Mouse (Mus musculus) hindbrain, embryonic 14.5 days (tissue): ENCODE results near the gene Rsph6a. TPM values are rescaled to one million over a fixed set of nuclear protein-coding genes. Genes with fewer than 3 reads are reported as not detected.

Experiments
- ATAC-seq: fragments of 200-750 bp; cut with Nextera tagmentation; 2 replicates; pipeline ENCODE4 v1.8.0; 2017; ENCODE audit warnings: moderate number of reproducible peaks, mild to moderate bottlenecking, moderate TSS enrichment, moderate library complexity; ENCODE audit not compliant: low FRiP score
- DNase-seq: peaks from one replicate; pipeline ENCODE4 v3.0.0-alpha.2; 2015; ENCODE audit warnings: low spot score
- H3K27ac ChIP-seq: fragments of 300-500 bp; sonication (generic); 2 replicates; pipeline ENCODE4 v1.5.1; 2014; ENCODE audit warnings: mild to moderate bottlenecking, moderate library complexity
- H3K27me3 ChIP-seq: fragments of 300-500 bp; sonication (generic); 2 replicates; pipeline ENCODE4 v1.6.1; 2014; ENCODE audit warnings: mild to moderate bottlenecking, low read length, mixed read lengths; ENCODE audit not compliant: control insufficient read depth, insufficient read depth
- H3K36me3 ChIP-seq: fragments of 300-500 bp; sonication (generic); replicated peaks from 2 replicates; pipeline ENCODE4 v1.6.1; 2014; ENCODE audit not compliant: control insufficient read depth, insufficient read depth
- H3K4me1 ChIP-seq: fragments of 300-500 bp; sonication (generic); replicated peaks from 2 replicates; pipeline ENCODE4 v1.6.1; 2014; ENCODE audit warnings: antibody characterized with exemption, low read length, mixed read lengths; ENCODE audit not compliant: control insufficient read depth, insufficient read depth
- H3K4me2 ChIP-seq: fragments of 300-500 bp; sonication (generic); replicated peaks from 2 replicates; pipeline ENCODE4 v1.6.1; 2014; ENCODE audit warnings: mild to moderate bottlenecking, moderate library complexity
- H3K4me3 ChIP-seq: fragments of 300-500 bp; sonication (generic); replicated peaks from 2 replicates; pipeline ENCODE4 v1.5.1; 2014; ENCODE audit warnings: mild to moderate bottlenecking, low read length
- H3K9ac ChIP-seq: fragments of 300-500 bp; sonication (generic); 2 replicates; pipeline ENCODE4 v1.6.1; 2014
- H3K9me3 ChIP-seq: fragments of 300-500 bp; sonication (generic); 2 replicates; pipeline ENCODE4 v1.6.1; 2016; ENCODE audit warnings: low read length; ENCODE audit not compliant: control insufficient read depth
- WGBS: fragments of 180-500 bp; shearing (Covaris S2); extraction: QIAGEN DNeasy Blood & Tissue Kit; methylation state at CpG from one replicate; pipeline ENCODE4 v1.1.7; 2014; 5-methylcytosine and 5-hydroxymethylcytosine counted together
- polyA plus RNA-seq: library from polyadenylated mRNA; unstranded; fragments of >200 nt; fragmentation: Nextera tagmentation; extraction: Ambion mirVana; gene quantifications from 2 replicates; pipeline ENCODE4 v1.2.1, GENCODE M21; 2014

The Rsph6a gene
- polyA plus RNA-seq, 1 experiment from 2014 or later, result 0.43 TPM

DNA sequence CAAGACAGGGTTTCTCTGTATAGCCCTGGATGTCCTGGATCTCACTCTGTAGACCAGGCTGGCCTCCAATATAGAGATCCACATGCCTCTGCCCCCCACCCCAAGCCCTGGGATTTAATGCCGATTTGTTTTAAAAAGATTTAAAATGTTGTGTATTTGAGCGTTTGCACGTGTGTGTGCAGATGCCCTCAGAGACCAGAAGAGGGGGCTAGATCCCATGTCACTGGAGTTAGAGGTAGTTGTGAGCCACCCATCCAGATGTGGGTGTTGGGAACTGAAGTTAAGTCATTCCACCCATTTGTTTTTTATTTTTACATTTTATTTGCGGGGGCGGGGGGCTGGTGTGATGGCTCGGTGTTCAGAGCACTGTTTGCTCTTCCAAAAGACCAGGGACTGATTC, 20.0 kb downstream of the Rsph6a start:
- Histone ChIP-seq H3K4me1 (peaks cover 22% of the 10 kb centered on the region), H3K4me3 (no peak overlapping the region), H3K9me3 (no peaks in the 10 kb centered on the region), H3K36me3 (peaks cover 16% of the 10 kb centered on the region), H3K4me2 (no peak overlapping the region), H3K27ac (no peak overlapping the region), H3K9ac (no peak overlapping the region), H3K27me3 (no peaks in the 10 kb centered on the region)
- 96% methylated on average over 6 of the region's 6 CpGs for WGBS
- DNase-seq (no peak), ATAC-seq (no peak)

DNA sequence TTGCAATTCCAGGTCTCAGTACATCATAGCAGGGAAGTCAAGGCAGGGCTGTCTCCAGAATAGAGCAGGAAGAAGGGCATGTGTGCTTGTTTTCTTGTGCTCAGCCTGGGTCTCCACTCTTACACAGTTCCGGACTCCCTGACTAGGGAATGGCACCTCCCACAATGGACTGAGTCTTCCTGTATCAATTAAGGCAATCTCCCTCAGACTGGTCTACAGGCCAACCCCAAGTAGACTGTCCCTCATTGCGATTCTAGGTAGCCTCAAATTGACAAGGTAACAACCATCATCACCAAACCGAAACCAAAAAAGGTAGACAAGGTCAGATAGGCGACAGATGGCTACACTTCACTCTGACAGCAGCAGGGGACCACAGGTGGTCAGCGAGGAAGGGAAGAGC, 20.7 kb downstream of the Rsph6a start:
- Histone ChIP-seq H3K4me1 (peaks cover 22% of the 10 kb centered on the region), H3K9ac (peak overlapping the region; percentile 46), H3K4me3 (peak overlapping the region; percentile 94), H3K27ac (peak overlapping the region; percentile 64), H3K27me3 (no peaks in the 10 kb centered on the region), H3K4me2 (peak overlapping the region; percentile 98), H3K36me3 (peaks cover 24% of the 10 kb centered on the region), H3K9me3 (no peaks in the 10 kb centered on the region)
- DNase-seq (no peak), ATAC-seq (no peak)
- WGBS, result 61% methylated on average over 5 of the region's 5 CpGs

DNA sequence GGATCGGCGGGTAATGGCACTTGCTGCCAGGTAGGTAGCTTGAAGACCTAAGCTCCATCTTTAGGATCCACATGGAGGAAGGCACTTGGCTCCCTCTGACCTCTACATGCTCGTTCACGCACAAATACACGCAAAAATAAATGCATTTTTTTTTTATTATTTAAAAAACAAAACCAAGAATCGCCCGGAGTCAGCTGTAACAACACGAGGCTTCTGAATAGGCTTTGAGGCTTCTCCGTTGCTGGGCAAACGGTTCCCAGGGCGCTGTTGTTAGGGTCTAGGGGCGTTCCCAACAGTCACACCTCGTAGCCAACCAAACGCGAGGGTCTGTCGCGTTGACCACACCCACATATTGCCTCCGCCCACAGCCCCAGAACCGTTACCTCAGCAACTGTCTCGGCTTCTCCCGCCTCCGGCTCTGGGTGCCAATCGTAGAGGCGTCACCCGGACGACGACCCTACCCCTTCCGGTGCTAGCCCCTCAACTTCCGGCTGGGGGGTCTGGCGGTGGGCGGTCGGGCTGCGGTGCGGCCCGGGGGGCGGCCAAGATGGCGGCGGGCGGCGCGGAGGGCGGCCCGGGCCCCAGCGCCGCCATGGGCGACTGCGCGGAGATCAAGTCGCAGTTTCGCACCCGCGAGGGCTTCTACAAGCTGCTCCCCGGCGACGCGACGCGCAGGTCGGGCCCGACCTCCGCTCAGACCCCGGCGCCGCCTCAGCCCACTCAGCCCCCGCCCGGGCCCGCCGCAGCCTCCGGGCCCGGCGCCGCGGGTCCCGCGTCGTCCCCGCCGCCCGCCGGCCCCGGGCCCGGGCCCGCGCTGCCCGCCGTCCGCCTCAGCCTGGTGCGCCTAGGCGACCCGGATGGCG, 21.5 kb downstream of the Rsph6a start, which contains the start of gene Dmwd:
Gene Dmwd, plus strand, starts transcription at position 505 of the 863 bp plus-strand sequence.
- Histone ChIP-seq H3K9ac (peak within 1 kb of the TSS; percentile 99), H3K4me2 (peak within 1 kb of the TSS; percentile 98), H3K4me1 (peaks cover 22% of the 10 kb centered on the region), H3K36me3 (peaks cover 31% of the 10 kb centered on the region), H3K9me3 (no peaks in the 10 kb centered on the region), H3K27ac (peak within 1 kb of the TSS; percentile 80), H3K4me3 (peak within 1 kb of the TSS; percentile 94), H3K27me3 (no peaks in the 10 kb centered on the region)
- DNase-seq (peak; percentile 98), ATAC-seq (peak; percentile 98)
- WGBS, result 1% methylated on average over 58 of the region's 91 CpGs

DNA sequence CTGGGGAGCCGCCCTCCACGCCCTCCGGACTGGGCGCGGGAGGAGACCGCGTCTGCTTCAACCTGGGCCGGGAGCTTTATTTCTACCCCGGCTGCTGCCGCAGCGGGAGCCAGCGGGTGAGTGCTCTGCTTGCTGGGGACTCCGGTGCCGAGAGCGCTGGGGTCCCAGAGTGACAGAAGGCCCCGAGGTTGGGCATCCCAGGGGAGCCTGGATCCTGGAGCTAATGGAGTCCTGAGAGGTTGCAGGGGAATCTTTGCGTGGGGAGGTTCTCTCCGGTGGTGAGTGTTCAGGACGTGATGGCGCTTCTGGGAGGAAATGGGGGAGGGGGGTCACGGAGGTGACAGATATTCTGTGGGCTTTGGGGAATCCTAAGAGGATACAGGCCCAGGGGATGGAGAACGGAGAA, 22.1 kb downstream of the Rsph6a start:
- peak overlapping the region; percentile 98 for H3K4me2 ChIP-seq
- DNase-seq (no peak), ATAC-seq (no peak; the same call in 1 of the 2 replicates)
- no peaks in the 10 kb centered on the region for H3K9me3 ChIP-seq
- H3K36me3 ChIP-seq, result peaks cover 37% of the 10 kb centered on the region
- H3K4me1 ChIP-seq, result peaks cover 22% of the 10 kb centered on the region
- peak overlapping the region; percentile 94 for H3K4me3 ChIP-seq
- H3K27ac ChIP-seq, result peak overlapping the region; percentile 80
- WGBS, result under 1% methylated on average over 22 of the region's 22 CpGs
- H3K27me3 ChIP-seq, result no peaks in the 10 kb centered on the region
- peak overlapping the region; percentile 99 for H3K9ac ChIP-seq

DNA sequence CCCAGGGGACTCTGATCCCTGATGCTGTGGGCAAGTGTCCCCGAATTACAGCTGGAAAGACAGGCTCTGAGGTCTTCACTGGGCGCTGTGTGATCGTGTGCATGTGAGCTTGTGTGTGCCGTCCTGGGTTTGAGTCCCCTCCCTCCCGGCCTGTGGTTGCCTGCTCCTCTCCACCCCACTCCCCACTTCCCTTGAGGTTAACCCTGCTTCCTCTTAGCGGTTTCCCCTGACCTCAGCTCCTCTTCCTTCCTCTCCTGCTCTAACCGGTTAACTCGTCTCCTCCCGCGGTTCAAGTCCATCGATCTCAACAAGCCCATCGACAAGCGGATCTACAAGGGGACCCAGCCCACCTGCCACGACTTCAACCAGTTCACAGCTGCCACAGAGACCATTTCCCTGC, 23.3 kb downstream of the Rsph6a start:
- no peak for ATAC-seq
- whole genome bisulfite sequencing, result 83% methylated on average over 14 of the region's 14 CpGs
- Histone ChIP-seq H3K4me1 (peaks cover 22% of the 10 kb centered on the region), H3K9ac (peak overlapping the region; percentile 99; the same call in 1 of the 2 replicates), H3K27me3 (no peaks in the 10 kb centered on the region), H3K4me3 (peak overlapping the region; percentile 94; the same call in 1 of the 2 replicates), H3K27ac (no peak overlapping the region), H3K36me3 (peaks cover 49% of the 10 kb centered on the region), H3K9me3 (no peaks in the 10 kb centered on the region), H3K4me2 (peak overlapping the region; percentile 98)
- no peak for DNase-seq

DNA sequence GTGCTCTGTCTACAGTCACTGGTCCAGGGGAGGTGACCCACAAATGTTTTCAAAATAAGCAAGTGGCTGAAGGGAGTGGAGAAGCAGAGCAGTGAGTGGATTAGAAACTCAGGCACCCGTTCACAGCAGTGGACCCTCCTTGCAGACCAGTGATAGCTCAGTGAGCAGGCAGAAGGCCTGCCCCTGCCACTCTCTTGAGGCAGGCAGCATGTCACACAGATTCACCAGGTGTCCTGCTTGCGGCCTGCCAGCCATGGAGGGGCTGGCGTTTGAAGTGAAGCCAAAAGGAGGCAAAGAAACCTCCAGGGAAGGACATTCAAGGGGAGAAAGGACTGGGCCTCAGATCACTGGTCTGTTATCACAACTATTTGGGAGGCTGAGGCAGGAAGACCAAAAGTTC, 24.2 kb downstream of the Rsph6a start:
- no peak for ATAC-seq
- DNase-seq, result no peak
- Histone ChIP-seq H3K4me2 (no peak overlapping the region), H3K27ac (no peak overlapping the region), H3K9me3 (no peaks in the 10 kb centered on the region), H3K36me3 (peaks cover 54% of the 10 kb centered on the region), H3K27me3 (no peaks in the 10 kb centered on the region), H3K9ac (no peak overlapping the region), H3K4me3 (no peak overlapping the region), H3K4me1 (peaks cover 22% of the 10 kb centered on the region)
- WGBS, result 91% methylated on average over 3 of the region's 3 CpGs

DNA sequence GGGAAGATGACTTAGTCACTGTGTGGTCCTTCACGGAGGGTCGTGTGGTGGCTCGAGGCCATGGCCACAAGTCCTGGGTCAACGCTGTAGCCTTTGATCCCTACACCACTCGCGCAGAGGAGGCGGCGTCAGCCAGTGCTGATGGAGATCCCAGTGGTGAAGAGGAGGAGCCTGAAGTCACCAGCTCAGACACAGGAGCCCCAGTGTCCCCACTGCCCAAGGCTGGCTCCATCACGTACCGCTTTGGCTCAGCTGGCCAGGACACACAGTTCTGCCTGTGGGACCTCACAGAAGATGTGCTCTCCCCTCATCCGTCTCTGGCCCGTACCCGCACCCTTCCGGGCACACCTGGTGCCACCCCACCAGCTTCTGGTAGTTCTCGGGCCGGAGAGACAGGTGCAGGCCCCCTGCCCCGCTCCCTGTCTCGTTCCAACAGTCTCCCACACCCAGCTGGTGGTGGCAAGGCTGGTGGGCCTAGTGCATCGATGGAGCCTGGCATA, 26.0 kb downstream of the Rsph6a start:
- no peak overlapping the region for H3K27ac ChIP-seq
- H3K27me3 ChIP-seq, result no peaks in the 10 kb centered on the region; the same call in 1 of the 2 replicates
- H3K9ac ChIP-seq, result no peak overlapping the region
- H3K9me3 ChIP-seq, result no peaks in the 10 kb centered on the region
- H3K36me3 ChIP-seq, result peaks cover 58% of the 10 kb centered on the region
- H3K4me3 ChIP-seq, result no peak overlapping the region
- peaks cover 18% of the 10 kb centered on the region for H3K4me1 ChIP-seq
- ATAC-seq, result no peak
- WGBS, result 88% methylated on average over 19 of the region's 19 CpGs
- DNase-seq, result no peak
- no peak overlapping the region for H3K4me2 ChIP-seq

DNA sequence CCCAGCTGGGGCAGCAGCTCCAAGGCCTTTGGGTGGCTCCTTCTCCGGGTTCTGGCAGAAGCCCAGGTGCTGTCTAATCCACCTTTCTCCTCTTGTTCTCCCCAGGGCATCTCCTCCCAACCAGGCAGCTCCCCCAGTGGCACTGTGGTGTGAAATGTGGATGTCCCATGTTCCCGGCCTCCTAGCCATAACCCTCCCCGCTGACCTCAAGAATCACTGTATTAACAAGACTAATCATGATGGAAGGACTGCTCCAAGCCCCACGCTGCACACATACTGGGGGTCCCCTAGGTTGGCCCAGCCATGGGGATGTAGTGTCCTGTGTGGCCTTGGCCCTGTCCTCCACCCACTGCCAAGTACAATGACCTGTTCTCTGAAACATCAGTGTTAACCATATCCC, 27.7 kb downstream of the Rsph6a start:
- no peak for DNase-seq
- peaks cover 11% of the 10 kb centered on the region for H3K4me1 ChIP-seq
- no peaks in the 10 kb centered on the region; the same call in 1 of the 2 replicates for H3K27me3 ChIP-seq
- no peak overlapping the region for H3K4me3 ChIP-seq
- no peaks in the 10 kb centered on the region for H3K9me3 ChIP-seq
- H3K36me3 ChIP-seq, result peaks cover 64% of the 10 kb centered on the region
- 94% methylated on average over 4 of the region's 4 CpGs for WGBS
- no peak for ATAC-seq
- no peak overlapping the region for H3K9ac ChIP-seq
- H3K4me2 ChIP-seq, result no peak overlapping the region
- no peak overlapping the region for H3K27ac ChIP-seq

DNA sequence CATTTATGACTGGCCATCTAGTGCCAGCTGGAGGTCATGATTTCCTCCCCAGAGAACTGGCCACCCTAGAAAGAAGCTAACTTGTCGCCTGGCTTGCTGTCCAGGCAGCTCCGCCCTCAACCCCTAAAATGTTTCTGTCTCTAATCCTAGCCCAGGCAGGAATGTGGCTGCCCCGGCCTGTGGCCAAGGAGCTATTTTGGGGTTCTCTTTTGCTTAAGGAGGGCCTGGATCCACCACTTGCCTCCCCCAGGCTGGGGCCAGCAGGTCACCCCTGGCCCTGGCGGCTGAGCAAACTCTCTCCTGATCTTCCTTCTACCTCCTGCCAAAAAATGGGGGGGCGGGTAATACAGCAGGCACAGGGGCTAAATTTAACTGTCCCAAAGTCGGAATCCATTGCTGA, 28.6 kb downstream of the Rsph6a start:
- 66% methylated on average over 6 of the region's 6 CpGs for WGBS
- Histone ChIP-seq H3K4me2 (no peak overlapping the region), H3K9ac (no peak overlapping the region), H3K36me3 (peaks cover 70% of the 10 kb centered on the region), H3K27me3 (no peaks in the 10 kb centered on the region; the same call in 1 of the 2 replicates), H3K4me3 (no peak overlapping the region), H3K4me1 (peaks cover 2% of the 10 kb centered on the region; the same call in 1 of the 2 replicates), H3K27ac (no peak overlapping the region), H3K9me3 (no peaks in the 10 kb centered on the region)
- DNase-seq, result no peak
- no peak for ATAC-seq
